Mouse (Mus musculus) MEL (cell line): ENCODE data around the gene Chst14. TPM values are rescaled to one million over a fixed set of nuclear protein-coding genes. Genes with fewer than 3 reads are reported as not detected.

ENCODE experiments used
- DNase-seq: peaks from one replicate; pipeline ENCODE4 v3.0.0; 2011; ENCODE audit warnings: low read depth, low spot score
- H3K27ac ChIP-seq: 2 replicates; pipeline ENCODE4 v1.5.1; 2012; ENCODE audit warnings: low read depth, mild to moderate bottlenecking, control low read depth, low read length, moderate library complexity; ENCODE audit not compliant: control insufficient read depth
- H3K27me3 ChIP-seq, 2 experiments: fragments of 150-350 bp in 1 of 2; sonication (generic) in 1 of 2; 2 replicates each; pipeline ENCODE4 v1.6.1; 2012; ENCODE audit warnings: low read length in 2 of 2, mild to moderate bottlenecking in 2 of 2, improper control_type of control experiment in 1 of 2, moderate library complexity in 1 of 2; ENCODE audit not compliant: insufficient read depth in 2 of 2, control insufficient read depth in 1 of 2
- H3K36me3 ChIP-seq, 2 experiments: 2 replicates each; pipeline ENCODE4 v1.6.1; 2012 to 2014; ENCODE audit warnings: low read length in 2 of 2, improper control_type of control experiment in 1 of 2, inconsistent platforms in 1 of 2, mild to moderate bottlenecking in 1 of 2; ENCODE audit not compliant: insufficient read depth in 2 of 2, control insufficient read depth in 1 of 2
- H3K4me1 ChIP-seq, 2 experiments: fragments of 150-350 bp in 1 of 2; sonication (generic) in 1 of 2; 2 replicates each; pipeline ENCODE4 v1.6.1; 2012; ENCODE audit warnings: low read length in 2 of 2, improper control_type of control experiment in 1 of 2, mild to moderate bottlenecking in 1 of 2; ENCODE audit not compliant: insufficient read depth in 2 of 2, control insufficient read depth in 1 of 2
- H3K4me3 ChIP-seq, 2 experiments: fragments of 150-350 bp in 1 of 2; sonication (generic) in 1 of 2; 2 replicates each; pipeline ENCODE4 v1.5.1; 2012; ENCODE audit warnings: low read depth in 2 of 2, low read length in 2 of 2, mild to moderate bottlenecking in 2 of 2, moderate library complexity in 2 of 2, control low read depth in 1 of 2, improper control_type of control experiment in 1 of 2; ENCODE audit not compliant: control insufficient read depth in 1 of 2, insufficient read depth in 1 of 2
- H3K79me2 ChIP-seq: 2 replicates; pipeline ENCODE4 v1.6.1; 2012; ENCODE audit warnings: mild to moderate bottlenecking, low read length, moderate library complexity; ENCODE audit not compliant: control insufficient read depth, poor library complexity, insufficient read depth
- H3K9ac ChIP-seq: 2 replicates; pipeline ENCODE4 v1.6.1; 2012; ENCODE audit warnings: low read depth, mild to moderate bottlenecking, control low read depth, low read length, moderate library complexity; ENCODE audit not compliant: control insufficient read depth, poor library complexity, severe bottlenecking
- H3K9me3 ChIP-seq: fragments of 150-350 bp; sonication (generic); replicated peaks from 2 replicates; pipeline ENCODE4 v1.6.1; 2012; ENCODE audit warnings: mild to moderate bottlenecking, low read length, improper control_type of control experiment, moderate library complexity; ENCODE audit not compliant: insufficient read depth
- BHLHE40 ChIP-seq: IDR thresholded peaks from 2 replicates; pipeline ENCODE4 v1.6.1; 2012; ENCODE audit warnings: low read depth, mild to moderate bottlenecking, inconsistent platforms, low read length, improper control_type of control experiment, borderline replicate concordance
- E2F4 ChIP-seq: IDR thresholded peaks from 2 replicates; pipeline ENCODE4 v1.6.1; 2011; ENCODE audit warnings: low read depth, low read length, improper control_type of control experiment, borderline replicate concordance
- ELF1 ChIP-seq: IDR thresholded peaks from 2 replicates; pipeline ENCODE4 v1.6.1; 2014; ENCODE audit warnings: low read depth, mild to moderate bottlenecking, inconsistent platforms, low read length, improper control_type of control experiment, moderate library complexity
- EP300 ChIP-seq, 2 experiments: IDR thresholded peaks; 2 replicates each; pipeline ENCODE4 v1.6.1; 2011; ENCODE audit warnings: improper control_type of control experiment in 2 of 2, low read length in 2 of 2, low read depth in 1 of 2, mild to moderate bottlenecking in 1 of 2
- ETS1 ChIP-seq: IDR thresholded peaks from 2 replicates; pipeline ENCODE4 v1.6.1; 2012; ENCODE audit warnings: low read depth, mild to moderate bottlenecking, inconsistent platforms, low read length, improper control_type of control experiment, moderate library complexity
- JUND ChIP-seq: IDR thresholded peaks from 2 replicates; pipeline ENCODE4 v1.6.1; 2011; ENCODE audit warnings: low read depth, mild to moderate bottlenecking, improper control_type of control experiment, low read length
- KAT2A ChIP-seq: conservative IDR thresholded peaks from 2 replicates; pipeline ENCODE4 v1.6.1; 2012; ENCODE audit warnings: low read depth, low read length, improper control_type of control experiment, inconsistent platforms
- MAFK ChIP-seq: IDR thresholded peaks from 2 replicates; pipeline ENCODE4 v1.6.1; 2011; ENCODE audit warnings: low read depth, mild to moderate bottlenecking, low read length, improper control_type of control experiment, borderline replicate concordance
- MAX ChIP-seq: IDR thresholded peaks from 2 replicates; pipeline ENCODE4 v1.6.1; 2011; ENCODE audit warnings: low read length, improper control_type of control experiment
- MXI1 ChIP-seq: IDR thresholded peaks from 2 replicates; pipeline ENCODE4 v1.6.1; 2011; ENCODE audit warnings: mild to moderate bottlenecking, low read depth, low read length, improper control_type of control experiment
- MYB ChIP-seq: IDR thresholded peaks from 2 replicates; pipeline ENCODE4 v1.6.1; 2011; ENCODE audit warnings: mild to moderate bottlenecking, low read depth, low read length, improper control_type of control experiment
- POLR2AphosphoS5 ChIP-seq: IDR thresholded peaks from 2 replicates; pipeline ENCODE4 v1.6.1; 2012; ENCODE audit warnings: low read depth, borderline replicate concordance, mild to moderate bottlenecking, inconsistent platforms, low read length, moderate library complexity, mixed read lengths
- RAD21 ChIP-seq: IDR thresholded peaks from 2 replicates; pipeline ENCODE4 v1.6.1; 2011; ENCODE audit warnings: mild to moderate bottlenecking, low read depth, low read length, improper control_type of control experiment
- SIN3A ChIP-seq: IDR thresholded peaks from 2 replicates; pipeline ENCODE4 v1.6.1; 2012; ENCODE audit warnings: low read length, improper control_type of control experiment, inconsistent platforms
- TAL1 ChIP-seq: IDR thresholded peaks from 2 replicates; pipeline ENCODE4 v1.6.1; 2012; ENCODE audit warnings: mild to moderate bottlenecking, inconsistent platforms, low read length, moderate library complexity, mixed read lengths
- TBP ChIP-seq: IDR thresholded peaks from 2 replicates; pipeline ENCODE4 v1.8.0; 2011; ENCODE audit warnings: low read depth, low read length, improper control_type of control experiment
- TCF12 ChIP-seq: IDR thresholded peaks from 2 replicates; pipeline ENCODE4 v1.6.1; 2014; ENCODE audit warnings: low read depth, mild to moderate bottlenecking, inconsistent platforms, low read length, improper control_type of control experiment, moderate library complexity
- USF1 ChIP-seq: IDR thresholded peaks from 2 replicates; pipeline ENCODE4 v1.6.1; 2014; ENCODE audit warnings: low read depth, mild to moderate bottlenecking, inconsistent platforms, low read length, improper control_type of control experiment, moderate library complexity
- USF2 ChIP-seq, 2 experiments: IDR thresholded peaks; 2 replicates each; pipeline ENCODE4 v1.6.1; 2011 to 2012; ENCODE audit warnings: improper control_type of control experiment in 2 of 2, low read length in 2 of 2, borderline replicate concordance in 1 of 2, inconsistent platforms in 1 of 2, low read depth in 1 of 2, mild to moderate bottlenecking in 1 of 2; ENCODE audit not compliant: insufficient read depth in 1 of 2
- ZC3H11A ChIP-seq: IDR thresholded peaks from 2 replicates; pipeline ENCODE4 v1.6.1; 2012; ENCODE audit warnings: low read depth, mild to moderate bottlenecking, inconsistent platforms, low read length, improper control_type of control experiment
- ZKSCAN1 ChIP-seq: IDR thresholded peaks from 2 replicates; pipeline ENCODE4 v1.6.1; 2012; ENCODE audit warnings: low read depth, mild to moderate bottlenecking, inconsistent platforms, low read length, improper control_type of control experiment, moderate library complexity
- ZMIZ1 ChIP-seq: IDR thresholded peaks from 2 replicates; pipeline ENCODE4 v1.6.1; 2012; ENCODE audit warnings: low read depth, mild to moderate bottlenecking, inconsistent platforms, low read length, improper control_type of control experiment, moderate library complexity
- ZNF384 ChIP-seq: IDR thresholded peaks from 2 replicates; pipeline ENCODE4 v1.6.1; 2012; ENCODE audit warnings: low read depth, mild to moderate bottlenecking, inconsistent platforms, low read length, improper control_type of control experiment
- polyA plus RNA-seq, 2 experiments: library from polyadenylated mRNA; stranded (reverse) in 1 of 2; unstranded in 1 of 2; fragments of >175 nt in 1 of 2; fragments of >200 nt in 1 of 2; gene quantifications; 2 replicates each; pipeline versions ENCODE4 v1.2.1 to v1.2.4; 2012; ENCODE audit warnings: low replicate concordance in 2 of 2, low read depth in 1 of 2; ENCODE audit not compliant: insufficient read length in 2 of 2, insufficient read depth in 1 of 2, missing spikeins in 1 of 2
- total RNA-seq: library from RNA; depleted of rRNA; stranded (reverse); fragments of 300-350 nt; gene quantifications from 2 replicates; pipeline ENCODE4 v1.2.3, GENCODE M21; 2012

Chst14 gene
- total and polyA plus RNA-seq, 3 experiments = 2.2 to 5.0 TPM; not detected in 1

GRCm38 (mm10) chr2:118943232-118943631 is 16.9 kb downstream of the Chst14 start (continued):
- TF ChIP-seq TBP (no peak), KAT2A (no peak), EP300 (IDR thresholded peaks at IDR 0.05; ENCODE audit: low read depth in 1 of 2, low read length in 2 of 2) (peak in 1 of 2 experiments; percentile 59; a peak in 1 of 4 replicates), MYB (no peak), RAD21 (no peak), MAX (no peak), ZC3H11A (no peak), BHLHE40 (no peak), ZKSCAN1 (no peak)

DNA sequence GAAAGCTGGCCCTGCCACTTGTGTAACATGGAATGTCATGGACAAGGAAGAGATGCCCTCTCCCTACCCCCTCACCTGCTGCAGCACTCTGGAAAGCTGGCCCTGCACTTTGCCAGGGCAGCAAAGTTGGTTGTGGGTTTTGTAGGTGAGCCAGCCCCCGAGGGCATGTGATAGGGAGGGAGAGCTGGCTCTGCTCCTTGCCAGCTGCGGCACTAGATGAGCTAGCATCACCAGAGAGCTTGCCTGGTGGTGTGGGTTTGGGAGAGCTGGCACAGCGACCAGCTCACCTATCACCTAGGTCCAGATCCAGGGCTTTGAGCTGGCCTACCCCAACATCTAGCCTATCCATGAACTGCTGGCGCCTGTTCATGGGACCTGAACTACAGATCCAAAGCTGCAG is 22.5 kb downstream of the Chst14 start:
- no peak for TF ChIP-seq POLR2AphosphoS5
- no peak for TF ChIP-seq BHLHE40
- no peak for TF ChIP-seq MXI1
- TF ChIP-seq KAT2A = no peak
- no peak for TF ChIP-seq JUND
- no peak for TF ChIP-seq USF2 (IDR thresholded peaks at IDR 0.05; ENCODE audit: borderline replicate concordance in 1 of 2, insufficient read depth in 1 of 2, low read depth in 1 of 2, low read length in 2 of 2)
- TF ChIP-seq TAL1 = no peak
- TF ChIP-seq ZMIZ1 = no peak
- no peak for TF ChIP-seq RAD21
- no peak for TF ChIP-seq USF1
- TF ChIP-seq MAFK = no peak
- no peak for TF ChIP-seq ZKSCAN1
- no peak for TF ChIP-seq ZNF384
- no peak for TF ChIP-seq E2F4
- TF ChIP-seq MAX = no peak
- TF ChIP-seq SIN3A = no peak
- TF ChIP-seq TCF12 = no peak
- no peak for TF ChIP-seq ELF1
- no peak for TF ChIP-seq ETS1
- TF ChIP-seq TBP = no peak
- peaks cover 0 to 13% of the 10 kb centered on the region in 2 experiments; a peak in 2 of 4 replicates for H3K36me3 ChIP-seq
- H3K9ac ChIP-seq = no peak overlapping the region
- H3K4me3 ChIP-seq = no peak overlapping the region
- no peak for DNase-seq
- H3K4me1 ChIP-seq = peaks cover 0 to 15% of the 10 kb centered on the region in 2 experiments; a peak in 2 of 4 replicates
- no peak overlapping the region for H3K27ac ChIP-seq
- no peaks in the 10 kb centered on the region for H3K27me3 ChIP-seq
- no peaks in the 10 kb centered on the region for H3K79me2 ChIP-seq
- no peaks in the 10 kb centered on the region for H3K9me3 ChIP-seq
